Mouse (Mus musculus) embryo, embryonic 11.5 days (tissue): Measurements from ENCODE around the gene Thnsl2.
A peak's percentile ranks its signal among the peaks of the same experiment; 100 is the strongest.

Experiments used
- DNase-seq: peaks from one replicate; pipeline ENCODE4 v3.0.0-alpha.2; 2012; ENCODE audit warnings: low read depth, low spot score

The Thnsl2 gene

GRCm38 (mm10) chr6:71143894-71144455 is at the start of gene Thnsl2:
Gene Thnsl2, minus strand, starts transcription at chr6:71144439.
- peak; percentile 41 for DNase-seq

- no peak for DNase-seq
Measured at GRCm38 (mm10) chr6:71193151-71193740, 49.0 kb upstream of the Thnsl2 start.

DNA sequence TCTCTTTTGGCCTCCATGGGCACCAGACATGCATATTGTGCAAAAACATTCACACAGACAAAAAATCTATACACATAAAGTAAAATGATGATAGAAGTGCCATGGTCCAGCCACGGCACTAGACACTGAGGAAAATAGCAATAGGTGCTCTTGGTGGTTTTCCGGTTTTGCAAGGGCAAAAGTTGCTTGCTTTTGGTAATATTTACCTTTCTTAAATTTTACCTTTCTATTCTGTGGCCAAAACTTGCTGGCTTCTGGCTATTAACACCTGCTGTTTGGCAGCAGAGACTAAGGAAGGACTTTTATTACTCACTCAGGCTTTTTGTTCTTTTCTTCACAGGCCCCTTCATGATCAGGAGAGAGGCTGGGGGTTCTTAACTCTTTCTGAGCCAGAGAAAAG is 46.3 kb upstream of the Thnsl2 start:
- DNase-seq = no peak

DNA sequence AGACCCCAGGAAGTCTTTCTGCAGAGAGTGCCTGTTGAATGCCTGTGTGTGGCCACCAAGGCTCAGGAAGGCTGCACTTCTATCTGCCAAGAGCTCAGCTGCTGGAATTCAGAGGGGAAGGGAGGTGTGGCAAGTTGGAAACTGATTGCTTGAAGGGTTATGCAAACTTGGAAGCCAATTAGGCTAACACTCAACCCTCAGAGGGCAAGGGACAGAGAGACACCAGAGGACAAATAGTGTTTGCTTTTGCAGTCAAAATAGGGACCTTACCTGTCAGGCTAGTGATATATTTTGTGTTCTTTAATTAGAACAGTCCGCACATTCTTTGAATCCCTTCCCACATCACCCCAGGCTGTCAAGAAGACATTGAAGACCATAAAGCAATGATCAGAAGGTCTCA is 45.3 kb upstream of the Thnsl2 start:
- no peak for DNase-seq

GRCm38 (mm10) chr6:71184941-71185604 is 40.8 kb upstream of the Thnsl2 start:
- no peak for DNase-seq

DNA sequence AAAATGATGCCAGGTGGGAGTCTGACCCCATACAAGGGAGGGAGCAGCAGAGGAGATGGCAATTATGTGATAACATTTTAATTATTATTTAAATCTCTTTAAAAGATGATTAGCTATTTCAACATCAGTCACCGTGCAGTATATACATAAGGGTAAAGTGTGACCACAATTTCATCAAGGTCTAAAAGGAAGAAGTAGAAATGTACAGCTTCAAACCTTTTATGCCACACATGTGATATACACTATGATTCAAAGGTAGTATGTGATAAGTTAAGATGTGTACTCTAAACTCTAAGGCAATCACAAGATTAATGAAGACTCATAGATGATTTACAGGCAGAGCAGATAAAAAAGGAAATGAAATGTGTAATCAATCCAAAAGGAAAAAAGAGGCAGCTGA is 36.4 kb upstream of the Thnsl2 start:
- no peak for DNase-seq

DNA sequence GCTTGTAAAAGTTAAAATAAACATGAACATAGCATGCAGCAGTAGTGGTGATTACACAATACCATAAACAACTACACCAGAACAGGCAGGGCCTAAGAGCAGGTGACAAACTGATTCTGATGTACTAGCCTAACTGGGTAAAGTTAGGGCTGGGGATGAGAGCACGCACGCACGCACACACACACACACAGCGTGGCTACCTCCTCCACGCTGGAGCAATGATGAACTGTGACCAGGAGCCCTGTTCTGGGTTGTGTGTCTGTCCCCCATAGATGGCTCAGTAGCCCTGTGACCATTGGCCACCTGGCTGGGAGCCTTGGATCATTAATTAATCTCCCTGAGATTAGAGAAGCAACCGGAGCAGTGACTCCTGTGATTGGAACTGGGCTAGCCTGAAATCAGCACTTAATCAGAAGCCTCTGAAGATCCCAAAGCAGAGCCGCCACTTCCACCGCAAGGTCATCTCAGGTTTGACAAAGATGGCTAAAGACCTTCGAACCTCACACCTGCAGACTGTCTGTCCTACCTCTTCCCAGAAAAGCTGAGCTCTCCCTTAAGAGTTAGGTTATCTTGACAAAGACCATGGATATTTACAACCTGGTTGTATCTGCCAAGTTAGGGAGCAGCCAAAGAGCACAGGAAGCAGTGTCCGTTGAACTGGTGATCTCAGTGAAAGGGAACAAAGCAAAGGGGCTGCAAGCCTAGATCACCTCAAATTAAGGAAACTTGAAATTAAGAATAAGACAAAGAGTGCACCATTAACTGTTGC is 28.8 kb upstream of the Thnsl2 start:
- DNase-seq = no peak

GRCm38 (mm10) chr6:71166551-71167169 is 22.4 kb upstream of the Thnsl2 start:
- DNase-seq = peak; percentile 30

DNA sequence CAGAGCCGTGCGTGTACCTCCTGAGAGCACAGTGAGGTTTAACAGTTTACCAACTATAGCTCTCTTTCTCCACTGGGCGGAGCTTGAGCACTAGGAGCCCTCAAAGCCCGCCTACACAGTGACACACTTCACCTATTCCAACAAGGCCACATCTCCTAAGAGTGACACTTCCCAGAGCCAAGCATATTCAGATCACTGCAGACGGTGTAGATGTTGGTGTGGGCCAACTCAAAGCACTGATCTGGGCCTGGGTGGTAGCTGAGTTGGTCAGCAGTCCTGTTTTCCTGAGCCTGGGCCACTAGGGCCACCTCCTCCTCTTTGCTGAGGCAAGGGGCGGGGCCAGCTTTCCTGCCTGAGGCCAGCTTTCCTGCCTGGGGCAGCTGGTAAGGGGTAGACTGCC is 20.2 kb upstream of the Thnsl2 start:
- no peak for DNase-seq

GRCm38 (mm10) chr6:71162269-71162668 is 18.0 kb upstream of the Thnsl2 start:
- no peak for DNase-seq

DNA sequence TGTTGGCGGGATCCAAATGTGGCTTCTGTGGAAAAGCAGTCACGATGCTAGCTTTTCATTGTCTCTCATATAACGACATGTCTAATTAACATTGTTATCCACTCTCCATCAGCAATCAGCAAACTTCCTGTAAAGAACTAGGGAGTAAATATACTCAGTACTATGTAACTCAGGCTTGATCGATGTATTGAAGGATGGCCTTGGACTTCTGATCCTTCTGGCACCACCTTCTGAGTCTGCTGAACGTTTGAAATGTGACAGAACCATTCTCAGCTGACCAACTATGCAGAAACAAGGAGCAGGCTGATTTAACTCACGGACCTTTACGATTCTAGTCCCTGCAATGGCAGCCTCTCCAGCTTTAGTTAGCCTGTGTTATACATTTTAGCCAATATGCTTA is 17.1 kb upstream of the Thnsl2 start:
- DNase-seq = no peak

- DNase-seq = no peak
Measured at GRCm38 (mm10) chr6:71156674-71157326, 12.6 kb upstream of the Thnsl2 start.

DNA sequence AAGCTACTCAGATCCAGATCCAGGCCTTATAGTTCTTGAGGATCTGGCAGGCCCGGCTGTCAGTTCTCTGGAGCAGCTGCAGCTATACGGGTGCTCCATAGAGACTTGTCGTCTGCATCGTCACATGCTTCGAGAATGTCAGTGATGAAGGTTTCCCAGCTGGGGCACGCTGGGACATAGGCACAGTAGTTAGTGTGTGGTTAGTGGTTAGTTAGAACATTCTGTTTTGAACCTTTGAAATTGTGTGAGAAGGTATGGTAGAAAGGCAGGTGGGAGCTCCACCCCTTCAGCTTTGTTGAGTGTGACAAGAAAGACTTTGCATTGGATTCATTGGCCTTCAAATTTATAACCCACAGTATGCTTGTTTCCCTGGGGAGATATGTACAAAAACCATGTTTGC is 10.6 kb upstream of the Thnsl2 start:
- DNase-seq = no peak

- no peak for DNase-seq
Measured at GRCm38 (mm10) chr6:71153486-71153885, 9.2 kb upstream of the Thnsl2 start.

- no peak for DNase-seq
Measured at GRCm38 (mm10) chr6:71151098-71151497, 6.9 kb upstream of the Thnsl2 start.

DNA sequence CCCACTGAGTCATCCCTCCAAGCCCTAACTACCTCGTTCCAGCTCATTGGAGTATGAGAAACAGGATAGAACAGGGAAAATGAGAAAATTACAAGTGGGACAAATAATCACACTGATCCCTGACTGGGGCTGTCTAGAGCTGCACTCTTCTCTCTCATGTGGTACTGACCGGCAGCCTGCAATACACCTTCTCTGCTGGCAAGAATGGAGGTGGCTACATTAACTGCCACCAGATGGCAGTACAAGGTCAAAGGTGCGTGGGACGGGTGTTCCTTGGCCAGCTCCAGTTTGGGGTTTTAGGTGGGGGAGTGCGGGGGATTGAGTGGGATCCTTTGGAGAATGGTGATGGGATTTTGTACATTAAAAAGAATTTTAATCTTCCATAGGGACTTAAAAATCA is 5.3 kb upstream of the Thnsl2 start:
- DNase-seq = peak; percentile 39

GRCm38 (mm10) chr6:71148336-71148735 is 4.1 kb upstream of the Thnsl2 start:
- no peak for DNase-seq

DNA sequence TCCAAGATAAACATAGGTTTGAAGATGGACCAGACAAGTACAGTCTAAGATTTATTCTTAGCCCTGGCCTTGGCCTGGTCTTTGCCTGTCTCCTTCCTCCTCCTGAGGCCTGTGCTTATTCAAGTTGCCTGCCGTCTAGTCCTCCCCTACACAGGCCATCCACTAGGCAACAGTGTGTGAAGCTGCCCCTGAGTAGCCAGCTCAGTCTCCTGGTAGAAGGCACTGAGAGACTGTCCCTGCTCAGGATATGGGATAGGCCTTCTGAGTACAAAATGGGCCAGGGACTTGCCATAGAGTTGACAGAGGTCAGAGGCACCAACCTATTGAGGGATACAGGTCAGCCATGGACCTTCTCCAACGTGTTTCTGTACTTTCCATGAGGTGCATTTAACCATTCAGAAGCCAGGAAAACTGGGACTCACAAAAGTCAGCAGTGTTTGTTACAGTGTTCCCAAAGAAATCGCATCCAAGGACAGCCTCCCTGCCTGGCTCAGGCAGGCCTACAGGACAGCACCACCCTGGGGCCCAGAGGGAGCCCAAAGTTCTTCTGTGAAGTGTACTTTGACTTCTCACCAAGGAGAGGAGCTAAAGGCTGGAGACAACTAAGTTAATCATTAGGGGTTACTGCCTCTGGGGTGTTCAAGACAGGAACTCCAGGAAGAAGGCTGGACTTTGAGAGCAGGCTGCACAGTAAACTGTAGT is 1.2 kb upstream of the Thnsl2 start:
- no peak for DNase-seq

DNA sequence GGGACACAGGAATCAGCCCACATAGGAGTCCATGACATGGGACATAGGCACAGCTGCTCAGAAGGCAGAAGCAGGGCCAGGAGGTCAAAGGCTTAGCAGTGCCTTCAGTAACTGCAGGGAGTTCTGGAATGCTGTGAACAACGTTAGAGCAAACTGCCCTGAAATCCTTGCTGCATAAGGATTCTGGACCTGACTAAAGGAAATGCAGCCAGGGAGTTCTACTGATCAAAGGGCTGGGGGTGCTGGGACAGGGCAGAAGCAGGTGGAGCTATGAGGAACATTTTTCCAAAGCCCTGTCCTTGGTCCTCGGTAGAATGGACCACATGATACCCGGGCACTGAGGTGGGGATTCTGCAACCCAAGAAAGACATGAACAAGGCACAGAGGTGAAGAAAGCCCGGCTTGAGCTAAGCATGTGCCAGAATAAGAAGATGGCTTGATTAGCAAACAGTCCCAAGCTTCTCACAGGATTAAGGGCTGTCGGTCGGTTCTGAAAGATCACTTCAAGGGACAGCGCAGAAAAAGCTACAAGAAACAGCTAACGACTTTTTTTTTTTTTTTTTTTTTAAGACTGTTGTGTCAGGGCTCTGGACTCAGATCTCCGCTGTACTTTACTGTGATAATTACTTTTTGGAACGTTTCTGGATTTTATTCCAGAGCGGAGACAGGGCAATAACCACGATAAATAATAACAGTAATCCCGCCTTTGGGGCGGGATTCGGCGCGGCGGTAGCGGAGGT is 915 bp downstream of the Thnsl2 start:
- DNase-seq = no peak

GRCm38 (mm10) chr6:71135031-71135430 is 9.2 kb downstream of the Thnsl2 start:
- DNase-seq = no peak
